9 mouse cellular contexts compared by ENCODE assay signal in genomic region chr7:16207496-16207895, GRCm38 (mm10). TPM values are rescaled to one million over a fixed set of nuclear protein-coding genes. Genes with fewer than 3 reads are reported as not detected.
DNase-seq lines count a peak whose midpoint lies in the region; ATAC-seq lines count a peak whose summit lies in the region.
"Had no signal": no experiment of that assay in that cellular context is flagged by ENCODE, and none has a peak within 500 bp of the region (broad histone marks: within the 10 kb centered on the region; RNA-seq: fewer than 3 reads in every experiment).

No protein-coding gene starts in this region.

- peaks cover 27% of the 10 kb centered on the region for H3K36me3 ChIP-seq in hindbrain, embryonic 16.5 days (ENCODE audit: control insufficient read depth, insufficient read depth, low read length)

- no peak overlapping the region for H3K27ac ChIP-seq in hindbrain, embryonic 16.5 days (ENCODE audit: low read depth, low read length)
- H3K27ac ChIP-seq: embryonic facial prominence, embryonic 13.5 days had no signal

- H3K9me3 ChIP-seq in hindbrain, embryonic 16.5 days (ENCODE audit: control insufficient read depth, low read length) = no peaks in the 10 kb centered on the region
- H3K9me3 ChIP-seq: embryonic facial prominence, embryonic 13.5 days had no signal

- no peaks in the 10 kb centered on the region for H3K27me3 ChIP-seq in hindbrain, embryonic 16.5 days (replicated peaks; ENCODE audit: control insufficient read depth, insufficient read depth, low read length)
- H3K27me3 ChIP-seq: embryonic facial prominence, embryonic 13.5 days had no signal

- 82% methylated on average over 10 of the region's 10 CpGs for WGBS in hindbrain, embryonic 16.5 days

- H3K9ac ChIP-seq in hindbrain, embryonic 16.5 days (ENCODE audit: low read depth, low read length) = no peak overlapping the region
- H3K9ac ChIP-seq: embryonic facial prominence, embryonic 13.5 days had no signal

- H3K4me2 ChIP-seq in hindbrain, embryonic 16.5 days (ENCODE audit: low read length) = no peak overlapping the region
- H3K4me2 ChIP-seq: embryonic facial prominence, embryonic 13.5 days had no signal

- DNase-seq in right cerebral cortex, adult 18-20 months = peak; percentile 78
- no peak for DNase-seq in right cerebral cortex, postnatal 14 days
- peak; percentile 41 for DNase-seq in adrenal gland, adult 8-10 months
- DNase-seq in cerebellum, postnatal 4 days (ENCODE audit: low spot score in 2 of 2) = no peak
- no peak for DNase-seq in retina, embryonic 14.5 days (ENCODE audit: low spot score)

- H3K4me1 ChIP-seq in hindbrain, embryonic 16.5 days (ENCODE audit: control insufficient read depth, insufficient read depth, low read depth, low read length) = no peaks in the 10 kb centered on the region
- H3K4me1 ChIP-seq: embryonic facial prominence, embryonic 13.5 days had no signal

- ATAC-seq in hematopoietic stem cell, adult 5-6 weeks (replicated peaks in 1 of 2; ENCODE audit: insufficient read depth in 1 of 2, low FRiP score in 2 of 2, low TSS enrichment in 1 of 2, low read depth in 1 of 2, poor library complexity in 2 of 2, severe bottlenecking in 2 of 2) = peak; percentile 12 to 49; a peak in 1 of 4 replicates
- peak; percentile 30; the same call in 1 of the 2 replicates for ATAC-seq in megakaryocyte progenitor cell, adult 5-6 weeks (replicated peaks; ENCODE audit: poor library complexity)
- ATAC-seq in hindbrain, embryonic 16.5 days = no peak

- no peak overlapping the region for H3K4me3 ChIP-seq in hindbrain, embryonic 16.5 days (ENCODE audit: low read length)
- H3K4me3 ChIP-seq: embryonic facial prominence, embryonic 13.5 days had no signal

RNA-seq across cellular contexts. Expression of gene Dhx34, which starts 14.3 kb away (rescaled TPM):
- total RNA-seq in adrenal gland, adult 8-10 months (2022) = 10 to 100 TPM; 13.7 to 20.3 (median 16.9) TPM
- total RNA-seq in hematopoietic stem cell, adult 5-6 weeks (2017) = 8.8 and 9.7 TPM in 2 replicates
- 6.0 and 6.7 TPM in 2 replicates for total RNA-seq in megakaryocyte progenitor cell, adult 5-6 weeks (2015)
- total RNA-seq in megakaryocyte progenitor cell, adult 5-6 weeks (2017) = 6.6 and 8.1 TPM in 2 replicates
- 9.6 and 13.3 TPM in 2 replicates for polyA plus RNA-seq in hindbrain, embryonic 16.5 days (2015; fragmentation: Nextera tagmentation; extraction: Ambion mirVana)

RNA-seq across cellular contexts. Expression of gene Meis3, which starts 32.6 kb away (rescaled TPM):
- total RNA-seq in adrenal gland, adult 8-10 months (2022) = 10 to 100 TPM; 11.5 to 27.5 (median 19.7) TPM
- total RNA-seq in hematopoietic stem cell, adult 5-6 weeks (2017) = 1.6 and 3.4 TPM in 2 replicates
- 0.34 TPM in 1 of 2 replicates, not detected in the other for total RNA-seq in megakaryocyte progenitor cell, adult 5-6 weeks (2015)
- not detected in 2 replicates for total RNA-seq in megakaryocyte progenitor cell, adult 5-6 weeks (2017)
- polyA plus RNA-seq in hindbrain, embryonic 16.5 days (2015; fragmentation: Nextera tagmentation; extraction: Ambion mirVana) = 96.6 and 122 TPM in 2 replicates

RNA-seq across cellular contexts. Expression of gene C5ar2, which starts 36.5 kb away (rescaled TPM):
- 1 to 10 TPM in 1 of 4 experiments, under 1 TPM in 3; 0.41 to 1.0 (median 0.75) TPM for total RNA-seq in adrenal gland, adult 8-10 months (2022)
- total RNA-seq in hematopoietic stem cell, adult 5-6 weeks (2017) = 1.2 and 1.3 TPM in 2 replicates
- total RNA-seq in megakaryocyte progenitor cell, adult 5-6 weeks (2015) = 1.1 and 1.7 TPM in 2 replicates
- 1.1 and 1.3 TPM in 2 replicates for total RNA-seq in megakaryocyte progenitor cell, adult 5-6 weeks (2017)
- 0.07 and 0.13 TPM in 2 replicates for polyA plus RNA-seq in hindbrain, embryonic 16.5 days (2015; fragmentation: Nextera tagmentation; extraction: Ambion mirVana)

RNA-seq across cellular contexts. Expression of gene C5ar1, which starts 51.8 kb away (rescaled TPM):
- total RNA-seq in adrenal gland, adult 8-10 months (2022) = 1 to 10 TPM; 5.4 to 9.8 (median 8.4) TPM
- total RNA-seq in hematopoietic stem cell, adult 5-6 weeks (2017) = 4.1 and 5.1 TPM in 2 replicates
- total RNA-seq in megakaryocyte progenitor cell, adult 5-6 weeks (2015) = 2.4 and 4.0 TPM in 2 replicates
- 0.57 and 1.2 TPM in 2 replicates for total RNA-seq in megakaryocyte progenitor cell, adult 5-6 weeks (2017)
- polyA plus RNA-seq in hindbrain, embryonic 16.5 days (2015; fragmentation: Nextera tagmentation; extraction: Ambion mirVana) = 2.1 and 2.4 TPM in 2 replicates

Comparison
In these comparisons a context has a peak if more than half of its experiments do, and no peak if none do; other contexts are left out.
1. DNase-seq: peak in right cerebral cortex, adult 18-20 months (single experiment) and adrenal gland, adult 8-10 months (single experiment); none in right cerebral cortex, postnatal 14 days (single experiment), cerebellum, postnatal 4 days (0 of 2) and retina, embryonic 14.5 days (single experiment).